Mouse (Mus musculus) cortical plate, adult 2 months (tissue): ENCODE results near the gene Ccnj.

Source experiments
- CTCF ChIP-seq: fragments of 200-500 bp; IDR thresholded peaks from 2 replicates; pipeline ENCODE4 v1.5.1; 2011; ENCODE audit warnings: mild to moderate bottlenecking, control low read depth, low read length; ENCODE audit not compliant: insufficient read depth; ENCODE audit errors: extremely low read depth
- POLR2A ChIP-seq: fragments of 200-500 bp; IDR thresholded peaks from 2 replicates; pipeline ENCODE4 v1.6.1; 2011; ENCODE audit warnings: mild to moderate bottlenecking, low read length, control low read depth; ENCODE audit not compliant: insufficient read depth; ENCODE audit errors: extremely low read depth

- TF ChIP-seq CTCF (no peak), POLR2A (no peak)
These were observed 19.2 kb upstream of the Ccnj start for GRCm38 (mm10) chr19:40811840-40812239.
